Mouse (Mus musculus): ENCODE measurements around the gene Lrrc1. TPM values are rescaled to one million over a fixed set of nuclear protein-coding genes. Genes with fewer than 3 reads are reported as not detected.

Lrrc1 gene
- total RNA-seq, 2 experiments from 2014 or later = 7.3 to 9.4 TPM

DNA sequence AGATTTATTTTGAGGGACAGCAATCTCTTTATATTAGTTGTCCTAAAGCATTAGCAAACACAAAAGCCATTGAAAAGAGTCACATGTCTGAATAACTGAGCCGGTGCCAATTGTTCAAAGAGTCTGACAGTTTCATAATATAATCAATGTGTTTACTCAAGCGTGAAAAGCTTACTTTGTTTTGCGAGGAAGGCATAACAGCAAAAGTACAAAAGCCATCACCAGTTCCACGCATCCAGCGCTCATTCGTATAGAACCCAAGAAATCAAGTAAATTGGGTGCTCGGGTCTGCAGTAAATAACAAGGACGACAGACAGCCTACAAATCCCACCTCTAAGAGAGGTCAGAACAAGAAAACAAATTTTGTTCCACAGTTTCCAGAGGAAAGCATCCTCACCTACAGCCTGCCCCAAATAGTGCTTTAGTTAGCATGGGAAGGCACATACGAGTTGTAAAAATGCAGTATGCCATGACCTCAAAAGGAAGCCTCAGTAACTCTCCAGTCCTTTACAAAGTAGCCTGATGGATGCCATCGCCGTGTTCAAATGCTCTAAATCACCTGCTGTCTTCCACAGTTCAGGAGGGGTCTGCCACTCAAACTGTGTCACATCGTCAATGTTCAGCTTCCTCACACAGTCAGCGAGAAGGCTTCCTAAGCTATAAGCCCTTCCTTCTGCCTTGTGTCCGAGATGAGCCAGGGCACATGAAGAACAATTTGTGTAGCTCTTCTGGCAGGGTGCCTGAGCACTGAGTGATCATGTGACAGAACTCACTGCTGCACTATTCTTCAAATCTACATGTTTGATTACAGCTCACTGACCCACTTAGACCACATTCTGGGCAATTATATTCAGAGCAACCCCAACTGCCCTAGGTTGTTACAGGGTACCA is 41.9 kb downstream of the Lrrc1 start:
- DNase-seq (ENCODE audit: low spot score in 2 of 2) = peak in 1 of 2 experiments; percentile 61

DNA sequence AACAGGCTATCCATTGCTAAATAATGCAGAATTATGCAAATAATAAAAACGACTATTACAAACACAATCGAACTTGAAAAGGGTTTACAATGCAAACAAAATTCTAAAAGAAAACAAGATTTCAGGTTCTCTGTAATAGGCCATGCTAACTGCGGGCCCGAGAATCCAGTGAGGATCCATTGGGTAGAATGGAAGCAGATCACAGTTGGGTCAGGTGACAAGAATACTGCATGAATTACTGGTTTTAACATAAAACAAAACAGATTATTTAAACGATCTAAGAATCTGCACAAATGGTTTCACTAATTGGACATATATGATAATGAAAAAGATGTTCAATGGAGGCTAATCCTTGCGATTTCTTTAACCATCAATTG is 42.5 kb downstream of the Lrrc1 start:
- DNase-seq (ENCODE audit: low spot score in 2 of 2) = no peak

DNA sequence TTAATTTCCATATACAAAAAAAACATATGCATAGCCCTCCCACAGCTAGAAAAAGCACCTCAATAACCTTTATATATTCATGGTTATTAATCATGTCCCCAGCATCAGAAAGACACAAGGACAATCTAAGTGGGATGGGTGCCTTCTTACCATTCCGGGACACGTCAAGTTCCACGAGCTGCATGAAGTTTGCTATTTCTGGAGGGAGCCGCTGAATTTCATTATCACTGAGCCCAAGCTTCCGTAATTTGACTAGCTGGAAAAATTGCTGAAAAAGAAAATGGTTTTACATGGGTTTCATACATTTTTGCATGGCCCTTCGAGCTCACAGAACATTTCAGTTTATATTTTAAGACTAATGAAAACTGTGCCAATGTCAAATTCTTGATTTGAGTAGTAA is 45.6 kb downstream of the Lrrc1 start:
- no peak for DNase-seq (ENCODE audit: low spot score in 2 of 2)

DNA sequence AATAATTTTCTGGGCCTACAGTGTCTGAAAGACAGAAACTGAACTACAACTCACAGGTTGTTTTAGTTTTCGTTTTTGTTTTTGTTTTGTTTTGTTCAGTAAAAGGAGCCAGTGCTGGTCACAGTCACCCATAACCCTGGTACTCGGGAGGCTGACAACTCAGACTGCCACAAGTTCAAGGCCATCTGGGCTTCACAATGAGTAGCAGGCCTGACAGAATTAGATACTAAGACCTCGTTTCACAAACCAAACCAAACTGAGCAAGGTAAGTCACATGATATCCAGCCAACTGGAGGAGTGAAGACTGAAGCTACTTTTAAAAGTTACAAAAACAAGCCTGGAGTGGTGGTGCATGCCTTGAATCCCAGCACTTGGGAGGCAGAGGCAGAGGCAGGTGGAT is 46.3 kb downstream of the Lrrc1 start:
- no peak for DNase-seq (ENCODE audit: low spot score in 2 of 2)

DNA sequence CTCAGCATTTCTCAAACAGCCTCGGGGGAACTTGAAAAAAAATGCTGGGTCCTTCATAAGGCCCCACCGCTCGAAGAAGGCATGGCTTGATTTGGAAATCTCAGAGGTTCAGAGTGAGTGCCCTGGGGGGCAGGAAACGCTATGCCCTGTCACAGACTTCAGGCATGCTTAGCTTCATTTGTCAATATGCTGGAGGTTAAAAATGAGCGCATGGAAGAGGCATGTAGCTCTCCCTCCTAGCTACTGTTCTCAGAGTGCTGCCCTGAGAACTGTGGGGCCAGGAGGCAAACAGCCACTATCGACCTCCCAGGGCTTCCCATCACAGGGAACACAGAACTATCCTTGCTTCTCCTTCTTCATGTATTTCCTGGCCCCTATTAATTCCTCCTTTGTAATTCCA is 47.5 kb downstream of the Lrrc1 start:
- no peak for DNase-seq (ENCODE audit: low spot score in 2 of 2)

DNA sequence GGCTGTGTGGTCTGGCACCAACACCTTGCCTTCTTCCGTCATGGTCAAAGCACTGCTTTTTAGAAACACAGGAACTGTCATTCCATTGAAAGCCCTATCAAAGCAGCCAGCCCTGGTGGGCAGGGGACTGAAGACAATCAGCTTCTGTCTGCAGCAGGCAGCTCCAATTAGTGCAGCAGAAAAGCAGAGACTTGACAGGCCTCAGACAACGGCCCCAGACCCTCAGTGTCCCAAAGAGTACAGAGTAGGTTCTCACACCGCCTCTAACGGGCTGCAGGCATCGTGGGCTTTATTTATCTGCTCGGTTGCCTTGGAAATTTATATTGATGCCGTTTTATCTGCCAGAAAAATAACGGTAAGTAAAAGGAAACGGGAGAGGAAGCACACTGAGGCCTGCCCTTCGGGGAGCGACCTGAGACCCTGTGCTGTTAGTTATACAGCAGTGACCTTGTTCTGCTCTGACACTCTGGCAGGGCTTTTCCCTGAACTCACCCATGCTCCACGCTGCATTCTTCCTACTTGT is 48.1 kb downstream of the Lrrc1 start:
- DNase-seq (ENCODE audit: low spot score in 2 of 2) = no peak

DNA sequence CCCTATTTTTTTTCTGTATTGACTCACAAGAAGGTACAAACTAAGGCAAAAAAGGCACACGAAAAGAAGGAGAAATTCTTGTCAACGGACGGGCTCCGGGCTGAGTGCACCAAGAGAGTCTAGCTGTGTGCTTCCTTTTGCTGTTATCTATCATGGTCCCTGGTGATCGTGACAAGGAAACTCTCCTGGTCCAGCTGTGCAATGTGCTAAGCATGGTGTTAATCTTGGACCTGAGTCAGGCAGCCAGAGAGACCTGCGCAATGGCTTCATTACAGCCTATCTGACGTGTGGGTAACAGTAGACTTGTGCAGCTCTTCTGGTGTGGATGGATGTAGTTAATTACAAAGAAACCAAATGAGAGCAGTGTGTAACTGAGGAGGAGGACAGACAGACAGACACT is 50.4 kb downstream of the Lrrc1 start:
- no peak for DNase-seq (ENCODE audit: low spot score in 2 of 2)

DNA sequence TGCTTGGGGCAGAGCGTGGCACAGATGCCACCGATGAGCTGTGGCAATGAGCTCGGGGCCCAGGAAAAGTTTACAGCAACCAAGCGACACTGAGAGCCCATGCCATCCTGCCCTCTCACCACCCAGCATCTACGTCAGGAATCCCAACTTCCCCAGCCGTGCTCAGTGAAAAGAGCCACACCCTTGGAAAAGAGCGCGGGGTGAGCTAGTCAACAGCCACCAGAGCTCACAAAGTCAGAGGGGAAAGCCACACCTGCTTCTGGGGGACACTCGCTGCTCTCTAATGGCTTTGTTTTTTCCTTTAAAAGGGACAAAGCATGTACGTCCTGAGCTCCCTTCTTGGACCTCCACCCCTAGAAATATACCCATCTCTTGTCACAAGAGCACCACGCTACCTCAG is 56.1 kb downstream of the Lrrc1 start:
- DNase-seq (ENCODE audit: low spot score in 2 of 2) = no peak

DNA sequence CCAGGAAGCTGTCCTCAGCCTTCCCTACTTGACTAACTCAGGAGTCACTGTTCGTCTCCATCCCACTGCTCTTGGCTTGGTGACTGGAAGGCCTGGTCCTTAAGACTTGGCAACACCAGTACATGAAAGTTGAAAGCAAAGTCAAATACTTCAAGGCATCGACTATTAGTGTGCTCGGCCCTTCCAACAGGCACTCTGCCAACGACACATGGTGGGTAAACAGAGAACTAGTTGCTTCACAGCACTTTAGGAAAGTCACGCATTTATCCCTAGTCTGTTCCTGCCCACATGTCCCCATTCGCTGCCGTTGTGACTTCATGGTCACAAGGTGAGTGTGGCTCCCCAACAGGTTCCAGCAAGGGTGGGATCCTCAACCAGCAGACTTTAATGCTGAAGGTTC is 57.2 kb downstream of the Lrrc1 start:
- no peak for DNase-seq (ENCODE audit: low spot score in 2 of 2)

DNA sequence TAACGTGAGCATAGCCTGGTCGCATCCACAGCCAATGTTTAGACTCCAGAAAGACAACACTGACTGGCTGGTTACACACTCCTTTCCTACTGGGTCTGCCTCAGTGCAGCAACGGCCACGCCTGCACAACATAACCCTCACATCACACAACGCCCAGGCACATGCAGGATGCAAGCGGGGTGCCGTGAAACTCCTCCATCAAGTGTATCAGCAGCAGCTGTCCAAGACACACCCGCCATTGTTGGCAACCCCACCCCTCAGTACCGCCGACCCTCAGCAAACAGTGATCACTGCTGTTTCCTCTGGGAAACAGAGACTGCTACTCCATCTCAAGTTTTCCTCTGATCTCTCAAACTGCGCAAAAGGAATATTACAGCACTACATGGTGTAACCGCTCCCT is 58.8 kb downstream of the Lrrc1 start:
- DNase-seq (ENCODE audit: low spot score in 2 of 2) = no peak

DNA sequence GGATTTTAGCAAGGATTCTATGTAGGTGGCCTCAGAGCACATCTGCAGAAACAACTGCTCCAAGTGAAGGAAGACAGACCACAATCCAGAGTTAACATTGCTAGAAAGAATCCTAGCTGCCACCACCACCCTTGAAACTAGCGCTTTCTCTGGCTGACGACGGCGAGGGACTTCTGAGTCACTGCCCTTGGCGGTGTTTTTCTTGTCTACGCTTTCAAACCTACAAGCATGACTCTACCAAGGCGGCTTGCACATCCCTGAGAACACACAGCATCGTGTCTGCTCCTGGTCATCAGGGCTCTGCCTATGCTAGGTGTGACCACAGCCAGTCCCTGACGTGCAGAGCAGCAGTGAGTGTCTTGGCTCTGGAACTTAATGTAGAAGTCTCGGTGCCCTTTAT is 59.9 kb downstream of the Lrrc1 start:
- DNase-seq (ENCODE audit: low spot score in 2 of 2) = no peak

DNA sequence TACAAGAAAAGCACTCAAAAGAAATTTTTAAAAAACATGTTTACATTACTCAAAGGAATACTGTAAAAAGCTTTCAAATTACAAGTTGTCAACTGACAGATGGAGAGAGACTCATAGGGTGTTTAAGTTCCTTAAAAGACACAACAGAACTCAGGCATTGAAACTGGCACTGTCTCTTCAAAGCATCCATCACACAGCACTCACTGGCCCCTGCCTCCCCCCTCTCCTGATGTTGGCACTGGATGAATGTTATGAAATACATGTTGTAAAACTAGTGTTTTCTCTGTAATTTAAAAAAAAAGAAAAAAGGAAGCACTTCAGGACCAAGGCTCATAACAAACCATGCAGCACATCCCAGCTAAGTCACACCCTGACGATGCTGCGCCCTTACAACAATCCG is 61.1 kb downstream of the Lrrc1 start:
- no peak for DNase-seq (ENCODE audit: low spot score in 2 of 2)

DNA sequence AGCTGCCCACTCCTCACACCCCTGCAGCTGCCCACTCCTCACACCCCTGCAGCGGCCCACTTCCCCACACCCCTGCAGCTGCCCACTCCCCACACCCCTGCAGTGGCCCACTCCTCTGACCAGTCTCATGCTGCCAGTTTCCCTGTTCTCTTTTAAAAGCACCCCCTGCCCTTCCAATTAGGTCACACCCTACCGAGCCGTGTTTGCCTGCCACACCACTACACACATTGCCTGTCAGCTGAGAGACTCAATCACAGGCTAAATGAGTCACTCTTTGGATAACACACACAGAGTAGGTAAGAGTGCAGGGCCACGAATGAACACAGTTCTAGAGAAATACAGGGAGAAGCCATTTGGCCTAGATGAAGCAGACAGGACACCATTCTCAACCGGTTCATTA is 62.4 kb downstream of the Lrrc1 start:
- no peak for DNase-seq (ENCODE audit: low spot score in 2 of 2)

DNA sequence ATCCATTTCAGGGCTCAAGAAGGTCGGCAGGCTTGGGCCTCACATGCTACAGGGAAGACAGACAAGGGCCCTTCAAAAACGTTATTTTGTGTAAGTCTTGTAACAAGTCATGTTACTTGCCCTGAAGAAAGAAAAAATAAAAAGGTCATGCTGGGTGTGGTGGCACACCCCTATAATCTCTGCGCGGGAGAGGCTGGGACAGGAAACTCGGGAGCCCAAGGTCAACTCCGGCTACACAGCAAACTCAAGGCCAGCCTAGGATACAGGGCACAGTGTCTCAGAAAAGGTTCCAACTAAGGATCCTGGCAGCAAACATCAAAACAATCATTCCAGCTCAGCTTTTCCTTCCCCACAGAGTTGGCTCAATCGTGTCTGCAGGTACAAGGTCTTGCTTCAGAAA is 63.3 kb downstream of the Lrrc1 start:
- no peak for DNase-seq (ENCODE audit: low spot score in 2 of 2)

DNA sequence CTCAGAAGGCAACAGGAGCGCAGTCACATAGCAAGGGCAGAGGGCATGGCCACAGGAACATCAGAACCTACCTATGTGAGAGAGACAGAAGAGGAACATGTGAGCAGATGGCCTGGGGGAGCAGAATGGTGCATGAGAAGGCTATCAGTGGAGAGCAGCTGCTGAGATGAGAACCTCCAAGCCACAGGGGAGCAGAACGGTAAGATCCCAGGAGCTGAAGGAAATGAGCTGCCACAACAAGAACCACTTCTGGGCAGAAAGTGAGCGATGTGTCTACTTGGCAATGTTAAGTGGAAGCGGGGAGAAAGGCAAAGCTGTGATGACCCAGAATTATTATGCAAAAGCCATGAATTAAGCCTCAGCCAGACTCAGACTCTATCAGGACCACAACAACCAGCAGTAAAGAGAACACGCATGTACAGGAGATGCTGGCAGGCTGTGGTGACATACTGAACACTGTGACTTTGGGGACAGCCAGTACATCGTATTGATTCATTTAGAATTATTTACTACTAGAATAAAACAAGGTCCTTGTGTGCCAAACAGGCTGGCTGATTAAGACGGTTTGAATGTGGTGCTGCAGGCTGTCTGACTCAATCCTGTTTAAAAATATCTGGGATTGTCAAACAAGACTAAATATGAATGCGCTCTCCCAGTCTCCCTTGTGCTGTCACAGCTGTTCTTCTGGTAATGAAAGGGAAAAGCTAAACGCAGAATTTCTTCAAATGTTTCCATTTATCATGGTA is 63.9 kb downstream of the Lrrc1 start:
- peak; percentile 37 to 71 for DNase-seq (ENCODE audit: low spot score in 2 of 2)

DNA sequence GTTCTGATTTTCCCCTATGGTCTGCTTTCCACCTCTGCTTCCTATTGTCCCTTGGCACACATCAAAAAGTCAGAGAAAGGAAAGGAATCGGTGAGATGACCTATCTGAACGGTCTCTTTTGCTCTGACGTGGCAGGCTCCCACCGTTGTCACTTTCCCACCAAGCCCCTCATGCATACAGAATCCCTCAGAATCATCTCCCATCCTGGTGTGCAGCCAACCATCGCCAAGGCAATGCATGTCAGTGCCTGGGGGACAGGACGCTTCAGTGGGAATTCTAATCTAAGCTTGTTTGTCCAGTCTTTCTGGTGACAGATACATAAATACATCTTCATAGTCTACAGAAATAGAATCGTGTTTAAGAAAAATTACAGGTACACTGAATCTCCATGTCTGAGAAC is 64.7 kb downstream of the Lrrc1 start:
- DNase-seq (ENCODE audit: low spot score in 2 of 2) = no peak

DNA sequence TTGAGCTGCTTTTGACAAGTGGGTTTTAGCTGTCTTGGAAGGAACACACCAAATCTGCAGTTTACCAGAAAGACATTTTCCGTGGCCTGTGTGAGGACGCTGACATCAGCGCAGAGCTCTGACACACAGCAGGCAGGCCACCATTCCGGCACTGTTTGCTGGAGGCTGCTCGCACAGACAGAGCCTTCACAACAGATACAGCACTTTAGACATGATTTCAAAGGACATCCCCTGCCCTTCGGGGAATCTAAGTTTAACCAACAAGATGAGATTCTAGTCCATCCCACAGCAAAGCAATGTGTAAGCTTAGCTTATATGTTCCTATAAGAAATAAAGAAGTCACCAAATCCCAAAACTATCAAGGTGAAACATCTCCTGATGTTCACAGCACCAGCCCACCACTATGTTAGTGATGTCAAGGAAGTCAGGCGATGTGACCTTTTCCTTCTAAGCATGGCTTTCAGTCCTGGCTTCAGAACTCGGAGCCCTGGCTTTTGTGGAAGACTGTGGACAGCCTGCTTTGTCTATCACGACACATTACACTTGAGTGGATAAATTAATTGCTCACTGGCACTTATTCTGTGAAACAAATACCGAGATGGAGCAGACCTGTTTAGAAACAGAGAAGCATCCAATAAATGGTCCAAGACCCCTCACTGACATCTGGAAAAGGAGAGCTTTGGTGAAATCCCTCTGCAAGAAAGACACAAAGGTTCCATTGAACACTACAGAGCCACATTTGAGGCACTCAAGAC is 66.3 kb downstream of the Lrrc1 start:
- DNase-seq (ENCODE audit: low spot score in 2 of 2) = no peak

DNA sequence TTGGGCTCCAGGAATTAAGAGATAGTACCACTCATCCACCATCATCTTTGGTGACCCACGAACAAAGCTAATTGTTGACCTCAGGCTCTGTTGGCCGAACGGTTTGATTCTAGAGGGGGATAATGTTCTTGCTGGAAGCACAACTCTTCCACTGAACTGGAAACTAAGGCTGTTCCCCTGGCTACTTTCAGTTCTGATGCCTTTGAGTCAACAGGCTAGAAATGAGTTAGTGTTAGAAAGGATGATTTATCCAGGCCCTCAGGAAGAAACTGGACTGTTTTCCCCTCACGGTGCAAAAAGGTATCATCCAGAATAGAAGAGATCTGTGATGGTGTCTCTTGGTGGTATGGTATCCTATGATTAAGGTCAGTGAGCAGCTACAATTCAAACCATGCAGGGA is 70.1 kb downstream of the Lrrc1 start:
- DNase-seq (ENCODE audit: low spot score in 2 of 2) = no peak

DNA sequence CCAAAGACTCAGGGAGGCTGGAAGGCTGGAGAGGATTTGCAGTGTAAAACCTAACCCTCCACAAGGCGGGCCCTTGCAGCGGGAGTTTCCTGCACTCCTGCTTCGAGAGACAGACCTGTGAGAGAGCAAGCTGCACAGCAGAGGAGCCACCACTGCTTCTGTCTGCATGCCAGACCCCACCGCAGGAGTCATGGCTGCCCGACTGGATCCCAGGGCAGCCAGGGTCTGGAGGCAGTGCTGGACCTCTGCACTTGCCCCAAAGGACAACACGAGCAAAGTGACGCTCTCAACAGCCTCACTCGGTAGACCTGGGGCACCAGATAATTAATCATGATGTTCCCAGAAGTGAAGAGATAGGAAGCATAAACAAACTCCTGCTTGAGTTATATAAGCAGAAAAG is 72.1 kb downstream of the Lrrc1 start:
- DNase-seq (ENCODE audit: low spot score in 2 of 2) = no peak

DNA sequence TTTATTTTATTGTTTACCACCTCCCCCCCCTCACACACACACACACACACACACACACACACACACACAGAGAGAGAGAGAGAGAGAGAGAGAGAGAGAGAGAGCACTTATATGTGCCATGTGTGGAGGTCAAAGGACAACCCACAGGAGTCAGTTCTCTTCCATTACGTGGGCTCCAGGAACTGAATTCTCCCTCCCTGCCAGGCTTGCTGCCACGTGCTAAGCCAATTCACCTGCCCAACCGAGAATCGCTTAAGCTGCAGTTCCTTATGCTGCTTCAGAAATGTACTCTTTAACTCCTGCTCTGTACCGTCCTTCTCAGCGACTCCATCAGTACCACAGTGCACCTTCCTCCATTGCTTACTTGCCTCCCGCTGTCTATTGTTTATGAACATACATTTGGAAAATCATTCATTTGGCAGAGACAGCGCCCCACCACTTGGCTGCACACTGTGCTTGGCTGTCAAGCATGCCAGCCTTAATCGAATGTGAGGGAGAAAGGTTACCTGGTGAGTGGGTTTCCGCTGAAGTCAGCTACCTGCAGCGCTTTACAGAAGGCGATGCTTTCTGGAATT is 72.9 kb downstream of the Lrrc1 start:
- no peak for DNase-seq (ENCODE audit: low spot score in 2 of 2)

All from layer of hippocampus, adult 18-20 months (tissue).